Mouse (Mus musculus): ENCODE results near the gene Cox8c.

Cox8c gene

DNA sequence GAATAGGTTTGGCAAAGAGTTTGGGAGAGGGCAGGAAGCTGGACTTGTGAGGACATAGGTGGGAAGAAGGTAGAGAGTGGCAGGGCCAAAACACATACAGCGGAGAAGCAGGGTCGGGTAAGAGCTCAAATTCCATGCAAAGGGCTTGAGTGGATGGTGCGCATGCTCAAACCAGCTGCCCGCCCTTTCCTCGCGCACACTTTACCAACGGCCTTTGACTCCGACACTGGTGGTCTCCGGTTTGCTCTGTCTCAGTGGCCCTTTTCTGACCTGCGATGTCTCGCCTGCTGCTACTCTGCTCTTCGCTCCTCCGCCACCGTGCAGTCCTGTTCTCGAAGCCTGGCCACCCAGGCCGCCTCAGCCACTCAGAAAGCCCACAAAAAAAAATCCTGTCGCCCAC lies at the start of gene Cox8c:
Cox8c (plus strand) TSS at position 226 of the 400 bp plus-strand sequence.
- 96% methylated on average over 17 of the region's 17 CpGs for WGBS

DNA sequence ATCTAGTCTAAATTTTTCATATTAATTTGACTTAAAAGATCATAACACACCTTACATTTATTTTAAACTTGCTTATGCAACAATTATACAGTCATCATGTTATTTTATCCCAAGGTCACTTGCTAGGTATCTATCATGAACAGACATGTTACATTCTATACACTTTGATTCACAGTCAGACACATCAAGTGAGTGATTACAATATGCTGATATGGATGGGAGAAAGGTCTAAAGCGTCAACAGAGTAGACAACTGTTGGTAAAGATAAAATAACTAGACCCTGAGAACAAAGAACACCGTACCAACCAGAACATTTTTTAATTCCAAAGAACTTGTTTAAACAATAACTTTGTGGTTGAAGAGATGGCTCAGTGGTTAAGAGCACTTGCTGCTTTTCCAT lies 29.3 kb upstream of the Cox8c start:
- WGBS = 89% methylated on average over 2 of the region's 2 CpGs

DNA sequence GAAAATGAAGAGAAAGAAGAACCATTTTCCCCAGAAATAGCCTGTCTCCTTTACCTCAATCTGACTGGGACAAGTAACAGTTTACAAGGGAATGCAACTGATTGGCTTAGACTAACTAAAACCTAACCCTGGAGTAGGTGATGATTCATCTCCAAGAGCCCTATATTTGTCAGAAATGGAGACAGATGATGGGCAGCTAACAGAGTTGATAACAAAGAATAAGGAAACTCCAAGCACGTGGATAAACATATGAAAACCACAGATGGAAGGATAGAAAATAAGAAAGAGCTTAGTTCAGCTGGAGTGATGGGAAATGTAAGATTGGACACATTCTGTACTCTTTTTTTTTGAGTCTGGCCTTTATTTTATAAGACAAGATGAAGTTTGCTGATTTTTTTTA lies 28.6 kb upstream of the Cox8c start:
- 60% methylated on average over 1 of the region's 1 CpGs for WGBS

DNA sequence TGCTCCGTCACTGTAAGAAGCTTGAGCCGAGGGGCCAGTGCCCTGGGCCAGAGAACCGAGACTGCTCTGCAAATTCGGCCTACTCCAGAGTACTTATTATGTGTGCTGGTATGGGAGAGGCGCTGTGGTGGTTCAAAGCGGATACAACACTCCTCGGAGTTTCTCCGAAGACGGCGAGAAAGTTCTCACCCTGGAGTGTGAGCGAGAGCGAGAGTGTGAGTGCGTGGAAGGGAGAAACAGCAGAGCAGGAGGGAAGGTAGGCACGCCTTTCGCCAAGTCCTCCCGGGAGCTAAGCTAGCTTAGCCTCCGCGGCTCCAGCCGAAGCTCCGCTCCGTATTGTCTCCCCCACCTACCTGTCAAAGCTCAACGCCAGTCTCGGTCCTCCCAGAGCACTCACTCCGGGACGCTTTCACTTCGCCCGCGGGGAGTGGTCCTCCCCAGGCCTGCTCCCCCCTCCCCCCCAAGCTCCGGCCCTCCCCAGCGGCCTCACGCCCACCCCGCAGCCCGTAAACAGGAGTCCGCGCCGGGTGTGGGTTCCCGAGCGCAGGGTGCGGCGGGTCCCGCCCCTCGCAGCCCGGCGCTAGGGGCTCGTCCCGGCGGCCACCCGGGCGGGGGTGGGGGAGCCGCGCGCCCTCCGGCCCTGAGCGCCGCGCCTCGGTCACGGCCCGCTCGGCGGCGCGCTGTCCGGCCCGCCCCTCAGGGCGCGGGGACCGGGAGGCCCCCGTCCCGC lies 21.6 kb upstream of the Cox8c start:
- 1% methylated on average over 64 of the region's 70 CpGs for WGBS

DNA sequence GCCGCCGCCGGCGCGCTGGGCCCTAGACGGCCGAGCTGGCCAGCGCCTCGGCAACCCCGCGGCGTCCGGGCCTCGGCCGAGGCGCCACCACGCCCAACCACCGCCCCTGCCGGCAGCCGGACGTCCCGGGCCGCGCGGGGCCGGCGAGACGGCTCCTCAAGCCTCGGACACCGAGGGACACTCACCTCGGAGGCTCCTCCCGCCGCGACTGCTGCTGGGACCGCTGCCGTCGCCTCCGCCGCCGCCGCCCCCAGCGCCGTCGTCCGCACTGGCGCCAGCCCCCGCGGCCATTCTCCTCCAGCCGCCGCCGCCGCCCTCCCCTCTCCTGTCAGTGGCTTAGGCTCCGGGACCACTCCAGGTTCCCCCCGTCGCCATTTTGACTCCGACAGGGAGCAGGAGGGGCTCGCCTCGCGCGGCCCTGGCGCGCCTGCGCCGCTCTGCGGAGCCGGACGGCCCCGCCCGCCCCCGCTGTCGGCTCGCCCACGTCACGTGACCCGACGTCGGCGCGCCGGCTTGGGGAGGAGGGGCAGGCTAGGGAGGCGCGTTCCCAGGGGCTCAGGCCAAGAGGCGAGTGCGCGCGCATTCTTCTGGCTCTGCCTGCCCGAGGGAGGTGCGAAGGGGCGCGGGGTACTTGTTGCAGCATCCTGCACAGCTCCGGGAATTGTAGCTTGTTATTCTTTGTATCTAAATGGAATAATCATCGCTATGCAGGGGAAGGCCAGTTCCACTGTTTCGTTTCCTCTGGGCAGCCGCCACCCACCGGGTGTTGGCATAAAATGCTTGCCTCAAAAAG lies 20.9 kb upstream of the Cox8c start, which contains the start of gene Btbd7:
Btbd7 (minus strand) TSS at position 441 of the 793 bp plus-strand sequence.
- 3% methylated on average over 75 of the region's 95 CpGs for WGBS

DNA sequence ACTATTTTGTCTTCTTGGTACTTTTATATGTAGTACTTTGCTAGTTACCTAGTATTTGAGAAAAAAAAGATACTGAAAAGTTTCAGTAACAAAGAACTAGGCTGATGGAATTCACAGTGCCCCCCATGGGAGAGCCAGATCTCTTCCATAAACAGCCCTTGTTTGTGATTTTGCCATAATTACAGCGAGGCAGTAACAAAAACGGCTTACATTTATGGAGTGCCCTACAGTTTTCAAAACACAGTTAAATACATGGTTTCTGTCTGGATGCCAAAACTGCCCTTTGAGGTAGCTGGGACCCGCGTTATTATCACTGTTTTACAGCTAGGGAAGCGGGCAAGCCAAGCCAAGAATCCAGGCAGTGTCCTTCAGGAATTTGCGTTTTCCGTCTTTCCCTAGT lies 20.2 kb upstream of the Cox8c start:
- WGBS = 9% methylated on average over 7 of the region's 7 CpGs

DNA sequence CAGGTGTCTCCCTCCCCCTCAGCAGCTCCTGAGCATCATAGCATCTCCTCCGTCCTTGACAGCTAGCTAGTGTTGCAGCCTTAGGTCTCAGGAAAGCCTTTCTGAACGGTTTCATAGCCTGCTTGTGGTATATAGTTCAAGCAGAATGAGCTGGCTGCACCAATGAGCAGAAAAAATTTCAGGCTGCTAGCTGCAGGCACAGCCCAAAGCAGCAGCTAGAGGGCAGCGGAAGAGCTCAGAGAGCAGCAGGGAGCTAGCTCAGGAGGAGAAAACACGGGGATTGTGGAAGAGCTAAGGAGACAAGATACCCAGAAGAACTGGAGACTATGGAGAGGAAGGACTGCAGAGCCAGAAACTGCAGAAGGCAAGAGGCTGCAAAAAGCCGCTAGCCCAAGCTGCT lies 13.4 kb upstream of the Cox8c start:
- 16% methylated on average over 5 of the region's 5 CpGs for WGBS

DNA sequence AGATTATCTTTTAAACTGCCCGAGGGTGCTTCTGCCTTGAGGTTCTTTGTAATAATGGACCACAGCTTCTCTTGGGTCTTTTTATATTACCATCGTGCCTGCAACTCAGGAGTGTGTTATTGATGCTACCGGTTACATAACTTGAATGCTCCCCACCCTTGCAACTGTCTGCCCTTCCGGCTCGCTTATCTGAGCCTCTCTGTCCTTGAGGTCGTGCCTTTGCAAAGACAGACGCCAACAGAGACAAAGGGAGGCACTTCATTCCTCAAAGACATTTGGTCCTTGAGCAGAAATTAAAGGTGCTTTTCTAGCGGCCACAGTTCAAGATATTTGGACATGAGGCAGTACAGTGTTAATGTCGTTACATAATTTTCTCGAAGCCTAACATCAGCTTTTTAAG lies 11.8 kb upstream of the Cox8c start:
- 63% methylated on average over 10 of the region's 10 CpGs for WGBS

DNA sequence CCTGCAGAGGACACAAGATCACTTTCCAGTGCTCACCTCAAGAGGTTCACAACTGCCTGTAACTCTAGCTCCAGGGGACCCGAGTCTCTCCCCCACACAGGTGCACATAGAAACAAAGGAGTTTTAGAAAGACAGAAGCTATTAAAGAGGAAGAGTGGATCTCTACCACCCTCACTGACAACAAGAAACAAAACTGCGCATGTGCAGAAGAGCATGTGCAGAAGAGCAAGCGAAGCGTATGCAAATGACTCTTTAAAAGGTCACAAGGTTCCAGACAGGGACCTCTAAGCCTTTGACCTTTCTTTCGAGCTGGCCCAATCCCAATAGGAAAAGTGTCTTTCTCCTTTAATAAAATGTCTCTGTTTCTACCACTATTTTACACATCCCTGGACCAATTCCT lies 10.5 kb upstream of the Cox8c start:
- WGBS = 76% methylated on average over 5 of the region's 5 CpGs

DNA sequence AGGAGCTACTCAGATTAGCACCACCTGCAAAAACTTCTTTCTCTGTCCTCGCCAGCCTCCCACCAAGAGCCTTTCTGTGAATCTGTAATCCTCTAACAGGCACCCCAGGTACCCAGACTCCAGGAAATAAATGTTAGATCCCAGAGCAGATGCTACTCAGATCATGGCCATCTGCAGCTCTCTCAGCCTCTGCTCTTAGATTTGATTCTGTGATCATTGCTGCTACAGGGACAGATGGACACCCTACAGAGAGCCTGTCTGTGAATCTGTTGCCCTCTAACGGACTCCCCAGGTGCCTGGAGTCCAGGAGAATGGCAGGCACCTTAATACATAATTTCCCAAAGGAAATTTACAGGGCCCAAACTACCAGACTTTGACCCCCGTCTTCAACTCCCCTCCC lies 9.1 kb downstream of the Cox8c start:
- 51% methylated on average over 3 of the region's 3 CpGs for WGBS

DNA sequence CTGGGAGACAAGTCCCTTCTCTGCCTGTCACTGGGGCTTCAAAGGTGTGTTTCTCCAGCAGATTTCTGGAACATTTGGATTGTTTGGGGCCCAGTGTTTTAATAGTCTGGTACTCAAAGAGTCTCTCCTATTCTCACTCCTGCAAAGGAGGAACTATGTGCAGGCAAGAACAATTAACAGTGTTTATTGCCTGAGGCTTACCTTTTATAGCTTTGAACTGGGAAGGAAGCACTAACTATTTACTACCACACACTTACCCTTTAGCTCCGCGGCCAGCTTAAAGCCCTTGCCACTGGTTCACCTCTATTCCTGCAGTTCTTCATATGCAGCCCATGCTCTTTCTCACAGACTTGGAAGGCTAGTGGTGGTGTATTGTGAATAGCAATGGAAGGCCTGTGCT lies 17.0 kb downstream of the Cox8c start:
- 92% methylated on average over 2 of the region's 2 CpGs for WGBS

DNA sequence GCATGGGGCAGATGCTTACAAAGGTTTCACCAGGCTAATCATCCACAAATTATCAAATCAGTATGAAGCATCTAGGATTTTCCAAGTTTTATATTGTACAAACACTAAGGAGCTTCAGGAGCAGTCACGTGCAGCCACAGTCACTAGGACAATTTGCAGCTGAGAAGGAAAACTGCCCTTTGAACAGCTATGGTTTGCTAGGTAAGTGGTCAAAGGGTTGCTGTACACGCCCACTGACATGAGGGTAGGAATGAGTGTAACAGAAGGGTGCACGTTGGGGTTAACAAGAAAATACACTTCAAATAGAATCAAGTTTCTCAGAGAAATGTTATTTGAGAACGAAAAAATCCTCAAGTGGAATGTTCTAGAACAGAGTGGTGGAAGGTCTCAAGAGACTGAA lies 30.6 kb downstream of the Cox8c start:
- 82% methylated on average over 4 of the region's 4 CpGs for WGBS

DNA sequence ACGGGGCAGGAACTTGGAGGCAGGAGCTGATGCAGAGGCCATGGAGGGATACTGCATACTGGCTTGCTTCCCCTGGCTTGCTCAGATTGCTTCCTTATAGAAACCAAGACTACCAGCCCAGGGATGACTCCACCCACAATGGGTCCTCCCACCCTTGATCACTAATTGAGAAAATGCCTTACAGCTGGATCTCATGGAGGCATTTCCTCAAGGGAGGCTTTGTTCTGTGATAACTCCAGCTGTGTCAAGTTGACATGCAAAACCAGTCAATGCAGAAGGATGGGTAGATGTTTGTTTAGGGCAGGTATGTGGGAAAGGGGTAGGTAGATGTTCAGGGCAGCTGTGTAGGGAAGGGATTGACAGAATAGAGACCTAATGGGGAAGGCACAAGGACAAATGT lies 31.2 kb downstream of the Cox8c start:
- WGBS = 97% methylated on average over 1 of the region's 1 CpGs

DNA sequence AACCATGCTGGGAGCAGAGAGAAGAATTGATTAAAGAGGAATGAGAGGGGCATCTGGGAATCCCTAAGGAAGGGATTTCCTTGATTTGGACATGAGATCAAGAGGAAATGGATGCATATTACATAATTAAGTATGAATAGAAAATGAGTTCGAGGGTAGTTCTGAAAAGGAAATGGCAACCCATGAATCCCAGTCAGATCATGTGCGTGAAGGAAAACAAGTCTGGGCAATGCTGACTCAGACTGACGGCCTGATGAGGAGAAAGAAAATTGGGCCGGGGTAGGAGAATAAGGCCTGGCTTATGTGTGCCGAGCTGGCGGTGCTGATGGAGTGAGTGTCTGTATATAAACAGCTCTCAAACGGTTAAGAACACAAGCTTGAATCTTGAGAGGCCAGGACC lies 31.7 kb downstream of the Cox8c start:
- WGBS = 90% methylated on average over 7 of the region's 7 CpGs

DNA sequence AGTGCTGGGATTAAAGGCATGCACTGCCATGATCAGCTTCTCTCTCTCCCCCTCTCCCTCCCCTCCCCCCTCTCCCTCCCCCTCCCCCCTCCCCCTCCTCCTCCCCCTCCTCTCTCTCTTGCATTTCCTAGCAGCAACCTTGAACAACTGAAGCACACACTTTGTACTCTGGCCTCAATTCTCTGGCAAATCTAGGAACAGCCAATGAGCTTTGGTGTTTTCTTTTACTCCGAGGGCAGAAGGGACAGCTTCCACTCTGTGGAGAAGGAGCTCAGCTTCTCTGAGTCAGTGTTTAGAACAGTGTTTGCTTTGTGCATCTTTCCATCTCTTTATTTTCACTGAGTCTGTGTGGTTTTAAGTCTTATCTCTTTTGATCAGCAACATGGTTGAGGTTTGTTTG lies 36.8 kb downstream of the Cox8c start:
- 50% methylated on average over 1 of the region's 1 CpGs for WGBS

DNA sequence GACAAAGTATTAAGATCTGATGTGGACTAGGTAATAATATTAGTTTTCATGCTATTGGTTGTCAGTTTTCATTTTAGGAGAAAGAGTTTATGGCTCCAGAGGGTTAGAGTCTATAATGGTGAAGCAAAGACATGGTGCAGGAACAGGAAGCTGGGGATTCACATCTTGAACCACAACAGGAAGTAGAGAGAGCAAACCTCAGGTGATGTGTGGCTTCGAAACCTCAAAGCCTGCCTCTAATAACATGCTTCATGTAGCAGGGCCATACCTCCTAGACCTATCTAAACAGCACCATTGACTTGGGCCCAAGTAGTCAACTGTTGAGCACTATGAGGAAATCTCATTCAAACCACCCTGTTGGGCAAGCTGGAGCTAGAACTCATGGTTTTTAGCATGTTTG lies 46.5 kb downstream of the Cox8c start:
- WGBS = 93% methylated on average over 1 of the region's 1 CpGs

DNA sequence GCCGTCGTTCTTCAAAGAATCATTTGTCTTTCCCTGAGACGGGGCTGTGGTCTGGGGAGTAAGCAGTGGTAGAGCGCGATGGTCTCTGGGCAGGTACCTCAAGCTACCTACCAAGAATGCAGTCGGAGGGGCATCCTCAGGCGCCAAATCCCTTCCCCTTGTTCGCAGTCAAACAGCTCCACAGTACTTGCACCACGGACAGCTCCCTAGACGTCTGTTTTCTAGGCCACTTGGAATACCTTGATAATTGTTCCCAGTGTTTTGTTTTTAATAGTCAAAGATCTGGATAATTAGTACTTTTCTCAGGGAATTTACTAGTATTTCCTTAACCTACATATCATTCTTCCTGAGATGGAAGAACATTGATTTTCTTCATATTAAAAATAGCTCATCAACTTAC lies 48.7 kb downstream of the Cox8c start:
- WGBS = 43% methylated on average over 10 of the region's 10 CpGs

DNA sequence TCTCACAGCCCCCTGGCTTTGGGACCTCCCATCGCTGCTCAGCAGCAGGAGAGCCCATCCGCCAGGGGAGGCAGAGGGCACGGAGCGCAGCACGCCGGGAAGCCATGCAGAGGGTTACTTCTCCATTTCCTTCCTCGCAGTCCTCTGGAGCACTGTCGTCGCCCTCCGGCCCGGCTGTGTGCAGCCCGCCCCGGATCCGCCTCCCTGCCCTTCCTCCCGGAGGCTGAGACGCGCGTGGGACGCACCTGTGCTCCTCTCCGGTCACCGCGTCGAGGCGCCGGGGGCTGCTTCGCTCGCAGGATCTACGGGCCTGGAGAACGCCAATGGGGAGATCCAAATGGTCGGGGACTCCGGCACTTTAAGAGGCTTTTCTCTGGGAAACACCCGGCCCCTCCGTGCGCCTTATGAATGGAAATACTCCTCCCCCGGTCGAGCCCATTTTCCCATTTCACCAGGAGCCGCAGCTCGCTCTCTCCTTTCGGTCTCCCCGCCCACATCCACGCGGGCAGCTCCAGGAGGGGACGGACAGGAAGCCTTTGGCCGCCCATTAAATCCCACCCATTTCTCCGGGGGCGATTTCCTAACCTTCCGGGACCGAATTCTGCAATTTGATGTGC lies 49.8 kb downstream of the Cox8c start, which contains the start of gene Unc79:
Unc79 (plus strand) TSS at position 82 of the 617 bp plus-strand sequence.
- under 1% methylated on average over 48 of the region's 48 CpGs for WGBS

DNA sequence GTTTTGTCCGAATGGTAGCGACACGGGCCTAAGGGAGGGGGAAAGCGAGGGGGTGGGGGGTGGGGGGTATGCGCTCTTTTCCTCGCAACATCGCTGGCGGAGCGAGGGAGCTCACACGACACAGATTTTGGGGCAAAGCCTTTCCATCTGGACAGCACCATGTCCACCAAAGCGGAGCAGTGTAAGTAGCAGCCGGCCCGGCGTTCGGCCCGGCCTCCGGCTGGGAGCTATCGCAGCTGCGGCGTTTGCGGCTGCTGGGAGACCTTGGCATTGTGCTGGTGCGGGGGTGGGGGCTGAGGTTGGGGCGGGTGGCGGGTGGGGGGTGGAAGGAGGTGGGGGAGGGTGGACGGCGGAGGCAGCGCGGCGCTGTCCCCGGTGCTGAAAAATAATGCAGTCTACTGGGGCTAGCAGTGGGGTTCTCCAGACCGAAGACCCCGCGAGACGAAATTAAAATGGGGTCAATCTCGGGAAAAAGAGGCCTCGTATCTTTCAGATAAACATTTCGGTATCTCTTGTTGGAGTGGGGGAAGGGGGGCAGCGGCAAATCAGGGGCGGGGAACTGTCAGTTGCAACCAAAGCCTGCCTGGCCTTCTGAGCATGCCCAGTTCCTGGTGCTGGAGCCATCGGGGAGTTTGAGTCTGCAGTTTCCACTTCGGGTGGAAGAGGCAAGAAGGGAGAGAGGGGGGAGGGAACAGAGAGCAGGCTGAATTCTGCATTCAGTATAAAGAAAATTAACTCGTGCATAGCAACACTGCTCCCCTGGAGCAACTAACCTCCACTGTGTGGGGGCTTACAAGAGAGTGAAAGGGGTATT lies 50.5 kb downstream of the Cox8c start:
- WGBS = under 1% methylated on average over 42 of the region's 42 CpGs
